Mouse (Mus musculus): ENCODE measurements around the gene Fos.

GRCm38 (mm10) chr12:85518009-85518408 lies 44.3 kb downstream of the Fos start:
- no peak for TF ChIP-seq POLR2A (IDR thresholded peaks at IDR 0.05; ENCODE audit: control insufficient read depth, low read depth, low read length)
- TF ChIP-seq CTCF (IDR thresholded peaks at IDR 0.05; ENCODE audit: control insufficient read depth, insufficient read depth, insufficient replicate concordance, low read depth, low read length) = no peak

All from testis, adult 2 months (tissue).